Mouse (Mus musculus) MN1 (cell line): ENCODE measurements around the gene 3110082I17Rik.
A peak's percentile ranks its signal among the peaks of the same experiment; 100 is the strongest.
"Not testable (repeated sequence)": the region's sequence is repeated elsewhere in the genome, so short reads cannot be mapped to it uniquely, and the experiment has no call there.

Experiments used
- DNase-seq: peaks from one replicate; pipeline ENCODE4 v3.0.0-alpha.2; 2016; ENCODE audit warnings: low spot score

3110082I17Rik gene

GRCm38 (mm10) chr5:139395528-139395927 lies 64.8 kb downstream of the 3110082I17Rik start:
- DNase-seq = no peak

- DNase-seq = no peak
Measured at GRCm38 (mm10) chr5:139394399-139394798, 65.9 kb downstream of the 3110082I17Rik start.

GRCm38 (mm10) chr5:139393197-139393588 lies 67.1 kb downstream of the 3110082I17Rik start:
- no peak for DNase-seq

GRCm38 (mm10) chr5:139392219-139393196 lies 67.8 kb downstream of the 3110082I17Rik start:
- DNase-seq = no peak

GRCm38 (mm10) chr5:139391309-139391990 lies 68.9 kb downstream of the 3110082I17Rik start:
- DNase-seq = no peak

- DNase-seq = not testable (repeated sequence)
Measured at GRCm38 (mm10) chr5:139390324-139391119, 69.8 kb downstream of the 3110082I17Rik start.

GRCm38 (mm10) chr5:139389676-139390061 lies 70.7 kb downstream of the 3110082I17Rik start:
- peak; percentile 75 for DNase-seq

- DNase-seq = no peak
Measured at GRCm38 (mm10) chr5:139388694-139389675, 71.3 kb downstream of the 3110082I17Rik start.

- DNase-seq = peak; percentile 49
Measured at GRCm38 (mm10) chr5:139388195-139388570, 72.1 kb downstream of the 3110082I17Rik start.

- DNase-seq = peak; percentile 69
Measured at GRCm38 (mm10) chr5:139387329-139388194, 72.8 kb downstream of the 3110082I17Rik start.

- DNase-seq = no peak
Measured at GRCm38 (mm10) chr5:139386047-139386446, 74.3 kb downstream of the 3110082I17Rik start.

GRCm38 (mm10) chr5:139384531-139384930 lies 75.8 kb downstream of the 3110082I17Rik start:
- peak; percentile 49 for DNase-seq

- DNase-seq = peak; percentile 43
Measured at GRCm38 (mm10) chr5:139383234-139383633, 77.1 kb downstream of the 3110082I17Rik start.

GRCm38 (mm10) chr5:139382760-139383159 lies 77.6 kb downstream of the 3110082I17Rik start:
- peak; percentile 44 for DNase-seq

GRCm38 (mm10) chr5:139381586-139382513 lies 78.5 kb downstream of the 3110082I17Rik start:
- peak; percentile 25 for DNase-seq

- peak; percentile 90 for DNase-seq
Measured at GRCm38 (mm10) chr5:139380385-139381248, 79.7 kb downstream of the 3110082I17Rik start.

GRCm38 (mm10) chr5:139379771-139380384 lies 80.4 kb downstream of the 3110082I17Rik start:
- no peak for DNase-seq
